Mouse (Mus musculus) lung, embryonic 14.5 days (tissue): Measurements from ENCODE around the gene Oard1. TPM values are rescaled to one million over a fixed set of nuclear protein-coding genes. Genes with fewer than 3 reads are reported as not detected.

Experiments used
- ATAC-seq: fragments of 200-750 bp; cut with Nextera tagmentation; 2 replicates; pipeline ENCODE4 v1.8.0; 2017; ENCODE audit warnings: mild to moderate bottlenecking, moderate TSS enrichment, moderate library complexity; ENCODE audit not compliant: insufficient read depth
- DNase-seq: peaks from one replicate; pipeline ENCODE4 v3.0.0-alpha.2; 2015
- H3K27ac ChIP-seq: fragments of 300-500 bp; sonication (generic); 2 replicates; pipeline ENCODE4 v1.5.1; 2014; ENCODE audit warnings: low read depth, mild to moderate bottlenecking, moderate library complexity
- H3K27me3 ChIP-seq: fragments of 300-500 bp; sonication (generic); 2 replicates; pipeline ENCODE4 v1.6.1; 2014; ENCODE audit warnings: low read length, control low read depth; ENCODE audit not compliant: insufficient read depth
- H3K36me3 ChIP-seq: fragments of 300-500 bp; sonication (generic); 2 replicates; pipeline ENCODE4 v1.6.1; 2014; ENCODE audit warnings: control low read depth; ENCODE audit not compliant: insufficient read depth
- H3K4me1 ChIP-seq: fragments of 300-500 bp; sonication (generic); 2 replicates; pipeline ENCODE4 v1.6.1; 2014; ENCODE audit warnings: antibody characterized with exemption, control low read depth; ENCODE audit not compliant: insufficient read depth
- H3K4me2 ChIP-seq: fragments of 300-500 bp; sonication (generic); 2 replicates; pipeline ENCODE4 v1.6.1; 2014; ENCODE audit warnings: mild to moderate bottlenecking
- H3K4me3 ChIP-seq: fragments of 300-500 bp; sonication (generic); 2 replicates; pipeline ENCODE4 v1.5.1; 2014; ENCODE audit warnings: low read depth, low read length
- H3K9ac ChIP-seq: fragments of 300-500 bp; sonication (generic); 2 replicates; pipeline ENCODE4 v1.6.1; 2014
- H3K9me3 ChIP-seq: fragments of 300-500 bp; sonication (generic); 2 replicates; pipeline ENCODE4 v1.6.1; 2016; ENCODE audit warnings: low read depth, low read length, control low read depth
- CTCF ChIP-seq: IDR thresholded peaks from 2 replicates; pipeline ENCODE4 v1.5.1; 2016; ENCODE audit warnings: antibody characterized with exemption, low read depth
- WGBS: fragments of 180-500 bp; shearing (Covaris S2); extraction: QIAGEN DNeasy Blood & Tissue Kit; methylation state at CpG from one replicate; pipeline ENCODE4 v1.1.7; 2014; 5-methylcytosine and 5-hydroxymethylcytosine counted together
- polyA plus RNA-seq: library from polyadenylated mRNA; unstranded; fragments of >200 nt; fragmentation: Nextera tagmentation; extraction: Ambion mirVana; gene quantifications from 2 replicates; pipeline ENCODE4 v1.2.1, GENCODE M21; 2014

Oard1 gene
- polyA plus RNA-seq, 1 experiment from 2014 or later, result 77.9 TPM

DNA sequence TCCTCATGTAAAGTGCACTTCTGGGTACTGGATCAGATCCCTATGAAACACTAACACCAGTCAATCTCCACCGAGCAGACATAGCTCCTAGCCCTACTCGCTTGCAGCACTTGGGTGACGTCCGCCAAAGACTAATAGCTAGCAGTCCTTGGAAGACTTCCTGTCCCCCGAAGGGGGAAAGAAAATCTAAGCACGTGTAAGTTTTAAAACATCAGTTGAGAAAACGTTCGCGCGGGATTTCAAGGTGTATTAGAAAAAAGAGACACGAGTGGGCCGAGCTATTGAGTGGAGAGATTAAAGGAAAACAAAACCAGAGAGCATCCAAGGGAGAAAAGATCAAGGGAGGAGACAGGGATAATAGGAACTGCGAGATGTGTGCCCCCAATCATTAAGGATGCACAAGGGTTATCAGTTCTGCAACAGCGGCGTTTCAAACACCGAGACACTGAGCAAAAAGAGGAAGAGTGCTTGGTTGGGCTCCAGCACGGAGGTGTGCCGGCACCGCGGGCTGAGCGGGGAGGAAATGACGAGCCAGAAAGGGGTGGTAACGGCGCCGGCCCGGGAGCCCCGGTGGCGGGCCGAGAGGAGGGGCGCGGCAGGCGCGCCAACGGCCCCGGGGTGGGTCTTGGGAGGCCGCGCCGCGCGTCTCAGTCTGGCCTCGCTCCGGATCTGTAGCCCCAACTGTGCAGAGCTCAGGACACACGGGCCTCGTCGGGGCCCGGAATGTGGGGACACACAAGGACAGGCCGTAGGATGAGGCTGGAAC lies 1.1 kb upstream of the Oard1 start:
- Histone ChIP-seq H3K9ac (peak overlapping the region; percentile 100), H3K36me3 (peaks cover 18% of the 10 kb centered on the region), H3K4me2 (peak overlapping the region; percentile 88), H3K4me1 (peaks cover 12% of the 10 kb centered on the region), H3K27me3 (no peaks in the 10 kb centered on the region), H3K4me3 (peak overlapping the region; percentile 92), H3K9me3 (no peaks in the 10 kb centered on the region), H3K27ac (peak overlapping the region; percentile 100)
- peak; percentile 84 for DNase-seq
- WGBS, result 0% methylated on average over 47 of the region's 47 CpGs
- no peak for TF ChIP-seq CTCF
- ATAC-seq, result peak; percentile 40

DNA sequence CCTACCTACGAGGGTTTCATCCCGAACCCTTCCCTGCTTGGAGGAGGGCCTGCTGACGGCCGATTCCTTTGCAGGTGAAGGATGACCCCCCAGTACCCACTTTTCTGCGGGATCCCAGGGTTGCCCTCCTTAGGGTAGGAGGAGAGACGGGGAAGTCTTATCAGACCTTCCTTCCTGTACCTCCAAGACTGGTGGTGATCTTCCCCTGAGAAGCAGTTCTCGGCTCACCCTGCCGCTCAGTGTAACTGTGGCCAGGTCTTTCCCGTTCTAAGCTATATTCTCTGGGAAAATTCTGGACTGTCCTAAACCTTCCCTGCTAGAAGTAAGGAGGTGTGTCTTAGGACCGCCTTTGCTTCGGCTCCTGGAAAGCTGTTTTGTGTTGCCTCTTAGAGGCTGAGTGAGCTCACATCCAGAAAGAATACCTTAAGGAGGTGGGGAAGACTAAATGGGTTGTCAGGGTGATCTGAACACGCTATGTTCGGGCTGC lies 528 bp downstream of the Oard1 start:
- under 1% methylated on average over 13 of the region's 13 CpGs for WGBS
- peaks cover 32% of the 10 kb centered on the region for H3K36me3 ChIP-seq
- peak; percentile 71 for DNase-seq
- H3K27me3 ChIP-seq, result no peaks in the 10 kb centered on the region
- H3K4me2 ChIP-seq, result peak overlapping the region; percentile 66
- H3K4me1 ChIP-seq, result peaks cover 12% of the 10 kb centered on the region
- no peak for TF ChIP-seq CTCF
- H3K27ac ChIP-seq, result peak overlapping the region; percentile 99
- H3K4me3 ChIP-seq, result peak overlapping the region; percentile 92
- ATAC-seq, result peak; percentile 12
- peak overlapping the region; percentile 73 for H3K9ac ChIP-seq
- H3K9me3 ChIP-seq, result no peaks in the 10 kb centered on the region

DNA sequence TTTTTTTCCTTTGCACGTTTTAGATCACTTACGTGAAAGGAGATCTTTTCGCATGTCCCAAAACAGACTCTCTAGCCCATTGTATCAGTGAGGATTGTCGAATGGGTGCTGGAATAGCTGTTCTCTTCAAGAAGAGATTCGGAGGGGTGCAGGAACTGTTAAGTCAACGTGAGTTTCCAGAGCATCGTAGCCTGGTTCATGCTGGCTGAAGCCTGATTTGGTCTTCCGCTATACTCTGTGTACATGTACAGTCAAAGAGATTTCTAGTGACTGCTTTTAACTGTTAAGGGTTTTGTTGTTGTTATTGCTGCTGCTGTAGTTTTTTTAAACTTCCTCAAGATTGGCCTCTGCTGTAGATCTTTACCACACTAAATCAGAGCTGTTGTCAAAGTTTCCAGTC lies 1.4 kb downstream of the Oard1 start:
- Histone ChIP-seq H3K27me3 (no peaks in the 10 kb centered on the region), H3K27ac (peak overlapping the region; percentile 99), H3K9me3 (no peaks in the 10 kb centered on the region), H3K9ac (peak overlapping the region; percentile 73), H3K4me3 (peak overlapping the region; percentile 92), H3K4me1 (peaks cover 12% of the 10 kb centered on the region), H3K36me3 (peaks cover 37% of the 10 kb centered on the region), H3K4me2 (peak overlapping the region; percentile 66)
- no peak for TF ChIP-seq CTCF
- ATAC-seq (no peak), DNase-seq (peak; percentile 62)
- WGBS, result 28% methylated on average over 8 of the region's 8 CpGs

DNA sequence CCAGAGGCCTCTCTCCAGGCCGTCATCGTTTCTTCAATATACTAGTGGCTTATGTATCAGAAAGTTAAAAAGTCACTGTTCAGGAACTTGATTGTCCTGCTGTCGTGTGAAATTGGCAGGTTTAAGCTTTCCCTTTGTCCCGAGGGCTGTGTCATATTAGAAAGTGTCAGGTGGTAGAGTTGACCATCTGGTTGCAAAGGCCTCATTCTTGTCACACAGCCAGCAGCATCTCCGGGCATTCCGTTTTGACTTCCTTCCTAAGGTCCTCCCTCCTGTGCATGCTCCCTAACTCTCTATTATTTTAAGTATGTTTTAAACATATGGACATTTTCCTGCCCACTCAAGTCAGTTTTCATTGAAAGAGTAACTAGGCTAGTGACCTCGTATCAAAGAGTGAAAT lies 6.2 kb downstream of the Oard1 start:
- no peak overlapping the region for H3K4me2 ChIP-seq
- H3K9me3 ChIP-seq, result no peaks in the 10 kb centered on the region
- no peak for TF ChIP-seq CTCF
- peak overlapping the region; percentile 26; the same call in 1 of the 2 replicates for H3K27ac ChIP-seq
- DNase-seq (peak; percentile 53), ATAC-seq (no peak)
- WGBS, result 69% methylated on average over 7 of the region's 7 CpGs
- no peak overlapping the region for H3K4me3 ChIP-seq
- peaks cover 8% of the 10 kb centered on the region for H3K4me1 ChIP-seq
- H3K27me3 ChIP-seq, result no peaks in the 10 kb centered on the region
- no peak overlapping the region for H3K9ac ChIP-seq
- peaks cover 56% of the 10 kb centered on the region for H3K36me3 ChIP-seq

DNA sequence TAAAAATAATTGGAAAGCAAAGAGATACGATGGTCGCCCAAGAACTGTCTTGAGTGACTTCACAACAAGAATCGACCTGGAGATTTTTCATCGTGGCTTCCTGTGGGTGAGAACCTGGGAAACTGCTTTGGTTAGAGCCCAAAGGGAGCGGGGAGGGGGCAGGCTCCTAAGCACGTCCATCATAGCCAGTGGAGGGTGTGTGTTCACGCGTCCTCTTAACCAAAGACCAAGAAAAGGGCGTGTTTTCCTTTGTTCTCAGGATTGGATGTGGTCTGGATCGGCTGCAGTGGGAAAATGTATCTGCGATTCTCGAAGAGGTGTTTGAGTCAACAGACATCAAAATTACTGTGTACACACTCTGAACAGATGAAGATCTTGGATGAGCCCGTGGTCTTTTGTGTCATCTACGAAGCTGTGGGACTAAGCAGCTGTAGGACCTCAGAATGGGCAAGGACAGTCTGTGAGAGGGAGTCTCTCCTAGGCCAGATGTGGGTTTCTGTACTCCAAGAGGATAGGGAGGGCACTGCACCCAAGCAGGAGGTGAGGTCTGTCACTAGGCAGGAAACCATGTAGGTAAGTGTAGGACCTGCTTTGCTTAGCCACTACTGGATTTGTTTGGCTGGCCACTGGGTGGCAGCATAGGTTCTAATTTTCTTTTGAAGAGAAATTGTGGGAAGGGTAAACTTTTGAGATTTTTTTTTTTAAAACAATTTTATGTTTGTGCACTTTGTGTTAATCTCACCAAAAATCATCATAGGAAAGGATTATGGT lies 6.8 kb downstream of the Oard1 start:
- H3K4me1 ChIP-seq, result peaks cover 4% of the 10 kb centered on the region
- ATAC-seq (peak; percentile 81), DNase-seq (peak; percentile 86)
- no peak overlapping the region for H3K9ac ChIP-seq
- no peak overlapping the region for H3K4me2 ChIP-seq
- no peak overlapping the region for H3K4me3 ChIP-seq
- 76% methylated on average over 14 of the region's 14 CpGs for WGBS
- peaks cover 56% of the 10 kb centered on the region for H3K36me3 ChIP-seq
- peak overlapping the region; percentile 32; the same call in 1 of the 2 replicates for H3K27ac ChIP-seq
- peak; percentile 74 for TF ChIP-seq CTCF
- H3K9me3 ChIP-seq, result no peaks in the 10 kb centered on the region
- no peaks in the 10 kb centered on the region for H3K27me3 ChIP-seq

DNA sequence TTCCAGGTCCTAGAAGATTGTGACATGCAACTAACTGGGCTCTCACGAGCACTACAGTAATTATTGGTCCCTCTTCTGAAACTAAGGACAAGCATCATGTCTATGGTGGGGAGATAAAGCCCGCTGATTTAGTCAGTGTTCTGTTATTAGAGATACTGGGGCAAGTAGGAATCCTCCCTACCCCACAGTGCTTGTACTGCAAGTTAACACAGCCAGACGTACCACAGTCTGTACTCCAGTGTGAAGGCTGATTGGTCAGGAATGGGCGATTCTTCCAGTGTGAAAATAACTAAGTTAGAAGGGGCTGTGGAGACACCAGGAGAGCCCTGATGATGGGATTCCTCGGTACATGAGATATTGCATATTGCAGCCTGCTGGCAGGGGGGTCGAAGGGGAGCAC lies 7.7 kb downstream of the Oard1 start:
- Histone ChIP-seq H3K27ac (no peak overlapping the region), H3K4me2 (no peak overlapping the region), H3K27me3 (no peaks in the 10 kb centered on the region), H3K36me3 (peaks cover 52% of the 10 kb centered on the region), H3K9me3 (no peaks in the 10 kb centered on the region), H3K4me3 (no peak overlapping the region), H3K4me1 (no peaks in the 10 kb centered on the region), H3K9ac (no peak overlapping the region)
- TF ChIP-seq CTCF, result no peak
- ATAC-seq, result no peak
- DNase-seq, result no peak
- WGBS, result 81% methylated on average over 6 of the region's 6 CpGs

DNA sequence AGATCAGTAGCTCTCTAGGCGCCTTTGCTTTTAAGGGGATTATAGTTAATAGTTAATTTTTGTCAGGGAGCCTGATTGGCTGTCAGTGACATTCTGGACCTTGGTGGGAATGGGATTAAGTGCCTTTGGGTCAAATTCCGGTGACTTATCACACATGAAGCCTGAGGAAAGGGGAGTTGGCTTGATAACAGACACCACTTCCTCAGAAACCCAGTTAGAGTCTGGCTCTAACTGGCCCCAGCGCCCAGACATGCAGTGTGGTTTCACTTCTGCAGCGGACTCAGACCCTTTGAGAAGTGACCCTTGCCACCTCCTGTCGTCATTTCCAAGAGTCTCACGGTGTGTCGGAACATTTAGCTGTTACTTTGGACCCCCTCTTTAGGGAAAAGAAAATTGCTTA lies 8.4 kb downstream of the Oard1 start:
- H3K9ac ChIP-seq, result no peak overlapping the region
- H3K27me3 ChIP-seq, result no peaks in the 10 kb centered on the region
- TF ChIP-seq CTCF, result no peak
- H3K36me3 ChIP-seq, result peaks cover 47% of the 10 kb centered on the region
- H3K27ac ChIP-seq, result no peak overlapping the region
- no peaks in the 10 kb centered on the region for H3K4me1 ChIP-seq
- H3K4me2 ChIP-seq, result peak overlapping the region; percentile 18; the same call in 1 of the 2 replicates
- ATAC-seq (no peak), DNase-seq (no peak)
- no peak overlapping the region for H3K4me3 ChIP-seq
- no peaks in the 10 kb centered on the region for H3K9me3 ChIP-seq
- WGBS, result 39% methylated on average over 7 of the region's 7 CpGs
